Mouse (Mus musculus) midbrain, embryonic 11.5 days (tissue): ENCODE data around the gene Ppm1a. TPM values are rescaled to one million over a fixed set of nuclear protein-coding genes. Genes with fewer than 3 reads are reported as not detected.
"Not testable (repeated sequence)": the region's sequence is repeated elsewhere in the genome, so short reads cannot be mapped to it uniquely, and the experiment has no call there.

Source experiments
- ATAC-seq: fragments of 200-750 bp; cut with Nextera tagmentation; 2 replicates; pipeline ENCODE4 v1.8.0; 2017; ENCODE audit warnings: moderate TSS enrichment, moderate library complexity; ENCODE audit not compliant: low FRiP score
- DNase-seq: peaks from one replicate; pipeline ENCODE4 v3.0.0; 2015; ENCODE audit warnings: low spot score; ENCODE audit errors: missing footprints
- H3K27ac ChIP-seq: fragments of 300-500 bp; sonication (generic); 2 replicates; pipeline ENCODE4 v1.5.1; 2014; ENCODE audit warnings: low read depth, low read length
- H3K27me3 ChIP-seq: fragments of 300-500 bp; sonication (generic); 2 replicates; pipeline ENCODE4 v1.6.1; 2014; ENCODE audit warnings: mild to moderate bottlenecking, low read length, moderate library complexity, mixed read lengths; ENCODE audit not compliant: control insufficient read depth, insufficient read depth
- H3K36me3 ChIP-seq: fragments of 300-500 bp; sonication (generic); 2 replicates; pipeline ENCODE4 v1.6.1; 2014; ENCODE audit warnings: mild to moderate bottlenecking, low read length, moderate library complexity, mixed read lengths; ENCODE audit not compliant: control insufficient read depth, insufficient read depth
- H3K4me1 ChIP-seq: fragments of 300-500 bp; sonication (generic); 2 replicates; pipeline ENCODE4 v1.6.1; 2014; ENCODE audit warnings: low read length; ENCODE audit not compliant: control insufficient read depth, insufficient read depth
- H3K4me2 ChIP-seq: fragments of 300-500 bp; sonication (generic); 2 replicates; pipeline ENCODE4 v1.6.1; 2014; ENCODE audit warnings: mild to moderate bottlenecking, moderate library complexity
- H3K4me3 ChIP-seq: fragments of 300-500 bp; sonication (generic); 2 replicates; pipeline ENCODE4 v1.5.1; 2014; ENCODE audit warnings: low read depth, low read length
- H3K9ac ChIP-seq: fragments of 300-500 bp; sonication (generic); 2 replicates; pipeline ENCODE4 v1.6.1; 2014; ENCODE audit warnings: low read length
- H3K9me3 ChIP-seq: fragments of 300-500 bp; sonication (generic); 2 replicates; pipeline ENCODE4 v1.6.1; 2016; ENCODE audit warnings: low read length; ENCODE audit not compliant: control insufficient read depth
- WGBS: fragments of 180-500 bp; shearing (Covaris S2); extraction: QIAGEN DNeasy Blood & Tissue Kit; methylation state at CpG from one replicate; pipeline ENCODE4 v1.1.7; 2014; 5-methylcytosine and 5-hydroxymethylcytosine counted together
- polyA plus RNA-seq: library from polyadenylated mRNA; unstranded; fragments of >200 nt; fragmentation: Nextera tagmentation; extraction: Ambion mirVana; gene quantifications from 2 replicates; pipeline ENCODE4 v1.2.1, GENCODE M21; 2014

Gene Ppm1a
- polyA plus RNA-seq, 1 experiment from 2014 or later: 77.5 TPM

- H3K4me2 ChIP-seq: no peak overlapping the region
- H3K27ac ChIP-seq: no peak overlapping the region
- DNase-seq (no peak), ATAC-seq (no peak)
- H3K27me3 ChIP-seq: no peaks in the 10 kb centered on the region
- no peaks in the 10 kb centered on the region for H3K36me3 ChIP-seq
- H3K4me3 ChIP-seq: no peak overlapping the region
- H3K9ac ChIP-seq: no peak overlapping the region
- no peaks in the 10 kb centered on the region; the same call in 1 of the 2 replicates for H3K9me3 ChIP-seq
- H3K4me1 ChIP-seq: peaks cover 3% of the 10 kb centered on the region
- WGBS: 92% methylated on average over 2 of the region's 2 CpGs
Observed at GRCm38 (mm10) chr12:72768230-72768629, 11.0 kb downstream of the Ppm1a start.

- H3K9me3 ChIP-seq: no peaks in the 10 kb centered on the region; the same call in 1 of the 2 replicates
- no peak overlapping the region for H3K27ac ChIP-seq
- H3K9ac ChIP-seq: no peak overlapping the region
- no peaks in the 10 kb centered on the region for H3K36me3 ChIP-seq
- H3K27me3 ChIP-seq: no peaks in the 10 kb centered on the region
- ATAC-seq (no peak), DNase-seq (no peak)
- H3K4me1 ChIP-seq: no peaks in the 10 kb centered on the region
- no peak overlapping the region for H3K4me2 ChIP-seq
- H3K4me3 ChIP-seq: no peak overlapping the region
- 93% methylated on average over 5 of the region's 5 CpGs for WGBS
Observed at GRCm38 (mm10) chr12:72769546-72770230, 12.4 kb downstream of the Ppm1a start.

- DNase-seq (no peak), ATAC-seq (no peak)
- whole genome bisulfite sequencing: 96% methylated on average over 2 of the region's 2 CpGs
- Histone ChIP-seq H3K27me3 (no peaks in the 10 kb centered on the region), H3K36me3 (no peaks in the 10 kb centered on the region), H3K4me2 (no peak overlapping the region), H3K9me3 (no peaks in the 10 kb centered on the region; the same call in 1 of the 2 replicates), H3K4me1 (no peaks in the 10 kb centered on the region), H3K9ac (no peak overlapping the region), H3K4me3 (no peak overlapping the region), H3K27ac (no peak overlapping the region)
Observed at GRCm38 (mm10) chr12:72771153-72771552, 13.9 kb downstream of the Ppm1a start.

- H3K9ac ChIP-seq: no peak overlapping the region
- ATAC-seq (no peak), DNase-seq (peak; percentile 73)
- H3K4me2 ChIP-seq: no peak overlapping the region
- no peak overlapping the region for H3K27ac ChIP-seq
- no peaks in the 10 kb centered on the region for H3K27me3 ChIP-seq
- no peaks in the 10 kb centered on the region for H3K36me3 ChIP-seq
- H3K4me1 ChIP-seq: no peaks in the 10 kb centered on the region
- WGBS: 90% methylated on average over 3 of the region's 3 CpGs
- no peak overlapping the region for H3K4me3 ChIP-seq
- H3K9me3 ChIP-seq: no peaks in the 10 kb centered on the region; the same call in 1 of the 2 replicates
Observed at GRCm38 (mm10) chr12:72771711-72772110, 14.5 kb downstream of the Ppm1a start.

GRCm38 (mm10) chr12:72773921-72774320, 16.7 kb downstream of the Ppm1a start:
- H3K4me3 ChIP-seq: no peak overlapping the region
- no peak overlapping the region for H3K27ac ChIP-seq
- H3K9ac ChIP-seq: no peak overlapping the region
- DNase-seq (peak; percentile 76), ATAC-seq (no peak)
- 56% methylated on average over 7 of the region's 7 CpGs for WGBS
- no peaks in the 10 kb centered on the region for H3K27me3 ChIP-seq
- no peaks in the 10 kb centered on the region; the same call in 1 of the 2 replicates for H3K9me3 ChIP-seq
- no peak overlapping the region for H3K4me2 ChIP-seq
- H3K36me3 ChIP-seq: no peaks in the 10 kb centered on the region
- H3K4me1 ChIP-seq: no peaks in the 10 kb centered on the region

GRCm38 (mm10) chr12:72777244-72777643, 20.0 kb downstream of the Ppm1a start:
- Histone ChIP-seq H3K27me3 (no peaks in the 10 kb centered on the region), H3K9ac (no peak overlapping the region), H3K27ac (no peak overlapping the region), H3K4me2 (no peak overlapping the region), H3K36me3 (no peaks in the 10 kb centered on the region), H3K9me3 (no peaks in the 10 kb centered on the region), H3K4me1 (no peaks in the 10 kb centered on the region), H3K4me3 (no peak overlapping the region)
- DNase-seq: no peak
- no peak for ATAC-seq
- 88% methylated on average over 4 of the region's 4 CpGs for WGBS

- Histone ChIP-seq H3K9me3 (no peaks in the 10 kb centered on the region), H3K36me3 (peaks cover 8% of the 10 kb centered on the region; the same call in 1 of the 2 replicates), H3K27me3 (no peaks in the 10 kb centered on the region), H3K4me2 (no peak overlapping the region), H3K9ac (no peak overlapping the region), H3K4me3 (no peak overlapping the region), H3K27ac (no peak overlapping the region), H3K4me1 (no peaks in the 10 kb centered on the region)
- no peak for ATAC-seq
- no peak for DNase-seq
- WGBS: 90% methylated on average over 5 of the region's 5 CpGs
Observed at GRCm38 (mm10) chr12:72780136-72780535, 22.9 kb downstream of the Ppm1a start.

GRCm38 (mm10) chr12:72782786-72783185, 25.5 kb downstream of the Ppm1a start:
- H3K9ac ChIP-seq, H3K4me3 ChIP-seq, ATAC-seq, H3K4me2 ChIP-seq, H3K27ac ChIP-seq, H3K9me3 ChIP-seq, H3K27me3 ChIP-seq, H3K4me1 ChIP-seq: not testable (repeated sequence)
- 90% methylated on average over 4 of the region's 4 CpGs for WGBS
- DNase-seq: peak; percentile 21
- peaks cover 12% of the 10 kb centered on the region; the same call in 1 of the 2 replicates for H3K36me3 ChIP-seq

GRCm38 (mm10) chr12:72785183-72785930, 28.1 kb downstream of the Ppm1a start:
- Histone ChIP-seq H3K4me1 (no peaks in the 10 kb centered on the region), H3K9me3 (no peaks in the 10 kb centered on the region), H3K4me2 (no peak overlapping the region), H3K36me3 (peaks cover 12% of the 10 kb centered on the region; the same call in 1 of the 2 replicates), H3K9ac (no peak overlapping the region), H3K4me3 (no peak overlapping the region), H3K27me3 (no peaks in the 10 kb centered on the region), H3K27ac (no peak overlapping the region)
- ATAC-seq: no peak
- DNase-seq: no peak
- WGBS: 94% methylated on average over 6 of the region's 6 CpGs
